Mouse (Mus musculus): ENCODE results near the gene Cdc42ep4.

Cdc42ep4 gene

GRCm38 (mm10) chr11:113681979-113682378 lies 69.7 kb downstream of the Cdc42ep4 start:
- DNase-seq, result no peak

DNA sequence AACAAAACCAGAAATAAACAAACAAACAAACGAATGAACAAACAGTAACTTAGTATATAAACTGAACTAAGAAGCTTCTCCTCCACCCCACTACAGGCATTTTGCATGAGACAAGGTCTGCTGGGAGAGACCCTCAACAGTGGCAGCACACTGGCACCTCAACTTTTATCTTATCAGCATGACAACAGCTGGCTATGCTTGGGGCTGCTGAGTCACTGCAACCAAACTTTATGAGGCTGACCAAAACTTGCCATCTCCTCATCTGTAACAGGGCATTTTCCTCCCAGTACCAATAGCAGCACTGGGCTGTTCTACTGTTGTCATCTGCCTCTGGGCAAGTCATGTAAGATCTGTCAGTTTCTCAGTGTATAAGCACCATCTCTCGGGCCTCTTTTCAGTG lies 70.7 kb downstream of the Cdc42ep4 start:
- DNase-seq, result no peak

- no peak for DNase-seq
Observed at GRCm38 (mm10) chr11:113678373-113678772, 73.3 kb downstream of the Cdc42ep4 start.

GRCm38 (mm10) chr11:113677378-113677777 lies 74.3 kb downstream of the Cdc42ep4 start:
- no peak for DNase-seq

Measured in right cerebral cortex, postnatal 14 days (tissue).